Mouse (Mus musculus) myocyte (in vitro differentiated cells): ENCODE measurements around the gene E2f6. TPM values are rescaled to one million over a fixed set of nuclear protein-coding genes. Genes with fewer than 3 reads are reported as not detected.

Experiments
- H3K27me3 ChIP-seq: one replicate; pipeline ENCODE4 v1.6.1; 2011; ENCODE audit not compliant: control insufficient read depth, insufficient read depth, insufficient read length
- H3K36me3 ChIP-seq: one replicate; pipeline ENCODE4 v1.6.1; 2011; ENCODE audit not compliant: control insufficient read depth, insufficient read depth
- H3K4me2 ChIP-seq: one replicate; pipeline ENCODE4 v1.6.1; 2011; ENCODE audit warnings: low read depth, control low read depth
- H3K4me3 ChIP-seq: one replicate; pipeline ENCODE4 v1.5.1; 2011; ENCODE audit warnings: mild to moderate bottlenecking, control low read depth, moderate library complexity
- H3K79me2 ChIP-seq: one replicate; pipeline ENCODE4 v1.6.1; 2011; ENCODE audit not compliant: control insufficient read depth, insufficient read depth
- H3ac ChIP-seq: one replicate; pipeline ENCODE4 v1.6.1; 2011; ENCODE audit not compliant: control insufficient read depth, insufficient read length
- CEBPB ChIP-seq: IDR thresholded peaks from 2 replicates; pipeline ENCODE4 v1.6.1; 2011; ENCODE audit warnings: mild to moderate bottlenecking, moderate library complexity; ENCODE audit not compliant: poor library complexity, insufficient read depth, severe bottlenecking
- E2F4 ChIP-seq: IDR thresholded peaks from one replicate; pipeline ENCODE4 v1.6.1; 2011; ENCODE audit warnings: mild to moderate bottlenecking, control low read depth, moderate library complexity; ENCODE audit not compliant: insufficient read depth
- MAX ChIP-seq: IDR thresholded peaks from one replicate; pipeline ENCODE4 v1.6.1; 2011; ENCODE audit warnings: low read depth, mild to moderate bottlenecking, control low read depth
- MYOD1 ChIP-seq, 3 experiments: IDR thresholded peaks; one replicate each; pipeline ENCODE4 v1.6.1; 2011; ENCODE audit warnings: control low read depth in 2 of 3, low read depth in 2 of 3, mild to moderate bottlenecking in 2 of 3, moderate library complexity in 1 of 3; ENCODE audit not compliant: insufficient read length in 2 of 3, control insufficient read depth in 1 of 3
- MYOG ChIP-seq, 3 experiments: IDR thresholded peaks; one replicate each; pipeline ENCODE4 v1.6.1; 2011; ENCODE audit warnings: control low read depth in 2 of 3, low read depth in 2 of 3, mild to moderate bottlenecking in 2 of 3; ENCODE audit not compliant: insufficient read length in 2 of 3, control insufficient read depth in 1 of 3, insufficient read depth in 1 of 3
- POLR2A ChIP-seq: IDR thresholded peaks from one replicate; pipeline ENCODE4 v1.6.1; 2011; ENCODE audit warnings: low read depth, mild to moderate bottlenecking, control low read depth, moderate library complexity; ENCODE audit not compliant: insufficient read length
- POLR2AphosphoS2 ChIP-seq: IDR thresholded peaks from one replicate; pipeline ENCODE4 v1.6.1; 2011; ENCODE audit warnings: low read depth, control low read depth; ENCODE audit not compliant: insufficient read length
- REST ChIP-seq: IDR thresholded peaks from one replicate; pipeline ENCODE4 v1.6.1; 2011; ENCODE audit warnings: mild to moderate bottlenecking, control low read depth, moderate library complexity; ENCODE audit not compliant: insufficient read depth, insufficient read length
- SRF ChIP-seq: IDR thresholded peaks from one replicate; pipeline ENCODE4 v1.6.1; 2011; ENCODE audit warnings: low read depth; ENCODE audit not compliant: control insufficient read depth, insufficient read length
- TCF12 ChIP-seq: IDR thresholded peaks from one replicate; pipeline ENCODE4 v1.6.1; 2011; ENCODE audit warnings: mild to moderate bottlenecking, control low read depth; ENCODE audit not compliant: poor library complexity, insufficient read depth, severe bottlenecking
- TCF3 ChIP-seq: IDR thresholded peaks from one replicate; pipeline ENCODE4 v1.6.1; 2011; ENCODE audit warnings: low read depth, control low read depth; ENCODE audit not compliant: insufficient read length
- USF1 ChIP-seq: IDR thresholded peaks from one replicate; pipeline ENCODE4 v1.6.1; 2011; ENCODE audit warnings: low read depth, mild to moderate bottlenecking, control low read depth, moderate library complexity
- polyA plus RNA-seq: library from polyadenylated mRNA; unstranded; fragments of >200 nt; fragmentation: generic; extraction: Trizol; gene quantifications from one replicate; pipeline ENCODE4 v1.2.1, GENCODE M21; 2012; ENCODE audit warnings: missing spikeins

Gene E2f6
- polyA plus RNA-seq, 1 experiment: 16.2 TPM

DNA sequence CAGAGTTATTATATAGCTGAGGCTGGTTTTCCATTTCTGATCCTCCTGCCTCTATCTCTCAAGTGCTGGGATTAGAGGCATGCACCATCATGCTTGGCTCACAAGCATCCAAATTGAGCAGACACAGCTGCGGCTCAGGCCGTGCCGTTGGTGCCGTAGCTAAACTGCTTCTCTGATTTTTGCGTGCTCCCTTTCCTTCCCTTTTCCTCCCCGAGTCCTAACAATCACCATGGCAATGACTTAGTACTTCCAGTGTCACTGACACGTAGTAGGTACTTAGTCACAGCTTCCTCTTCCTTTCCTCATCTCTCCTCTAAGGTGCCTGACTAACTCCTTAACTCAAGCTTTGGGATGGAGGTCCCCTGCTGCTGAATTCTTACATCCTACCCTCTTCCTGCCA is 64.9 kb downstream of the E2f6 start:
- TF ChIP-seq MAX: no peak
- no peak for TF ChIP-seq MYOG (IDR thresholded peaks at IDR 0.05; ENCODE audit: control insufficient read depth in 1 of 3, insufficient read depth in 1 of 3, insufficient read length in 2 of 3, low read depth in 2 of 3)
- no peak for TF ChIP-seq USF1
- TF ChIP-seq POLR2AphosphoS2: no peak
- no peak for TF ChIP-seq REST
- no peak for TF ChIP-seq E2F4
- no peak for TF ChIP-seq TCF3
- no peak for TF ChIP-seq SRF
- no peak for TF ChIP-seq POLR2A
- TF ChIP-seq CEBPB: no peak
- no peak for TF ChIP-seq TCF12
- no peak for TF ChIP-seq MYOD1 (IDR thresholded peaks at IDR 0.05; ENCODE audit: control insufficient read depth in 1 of 3, insufficient read length in 2 of 3, low read depth in 2 of 3)
- Histone ChIP-seq H3K4me2 (no peak overlapping the region), H3K27me3 (no peaks in the 10 kb centered on the region), H3K4me3 (no peak overlapping the region), H3K36me3 (no peaks in the 10 kb centered on the region), H3K79me2 (no peaks in the 10 kb centered on the region), H3ac (no peak overlapping the region)

DNA sequence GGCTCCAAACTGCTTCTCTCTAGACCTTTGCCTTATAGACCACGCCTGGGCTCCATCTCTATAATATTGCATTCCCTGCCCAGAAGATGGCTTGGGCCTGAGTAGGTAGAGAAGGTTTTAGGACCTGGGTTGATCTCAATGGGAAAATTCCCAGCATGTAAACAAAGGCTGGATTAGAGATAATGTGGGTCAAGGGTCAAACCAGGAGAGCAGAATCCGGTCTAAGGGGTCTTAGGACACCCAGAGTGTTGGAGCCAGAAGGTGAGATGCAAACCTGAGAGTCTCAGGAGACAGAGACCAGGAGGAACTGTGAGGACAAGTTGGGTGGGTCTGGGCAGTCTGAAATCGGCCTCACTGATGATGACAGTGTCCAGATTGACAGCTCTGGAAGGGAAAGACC is 65.9 kb downstream of the E2f6 start:
- Histone ChIP-seq H3K36me3 (no peaks in the 10 kb centered on the region), H3K27me3 (no peaks in the 10 kb centered on the region), H3K79me2 (no peaks in the 10 kb centered on the region), H3K4me3 (no peak overlapping the region), H3K4me2 (no peak overlapping the region), H3ac (no peak overlapping the region)
- TF ChIP-seq USF1 (no peak), TCF12 (no peak), POLR2A (no peak), E2F4 (no peak), TCF3 (no peak), MAX (no peak)

DNA sequence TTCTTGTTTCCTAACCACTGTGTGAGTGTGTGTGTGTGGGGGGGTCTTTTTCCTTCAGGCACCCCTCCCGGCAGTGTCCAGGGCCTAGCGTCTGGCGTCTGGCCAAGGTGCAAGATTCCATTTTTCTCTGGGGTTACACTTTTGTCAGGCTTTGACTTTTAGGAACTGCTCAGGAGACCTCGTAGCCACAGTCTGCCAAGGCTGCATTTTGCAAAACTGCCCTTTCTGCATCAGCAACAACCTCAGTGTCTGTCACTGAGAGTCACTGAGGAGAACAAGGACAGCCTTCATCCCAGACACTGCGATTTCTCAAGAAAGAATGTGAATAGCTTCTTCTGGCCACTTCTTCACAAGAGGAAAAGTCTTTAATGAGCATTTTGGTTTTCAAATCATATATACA is 66.4 kb downstream of the E2f6 start:
- Histone ChIP-seq H3ac (no peak overlapping the region), H3K27me3 (no peaks in the 10 kb centered on the region), H3K4me2 (no peak overlapping the region), H3K36me3 (no peaks in the 10 kb centered on the region), H3K4me3 (no peak overlapping the region), H3K79me2 (no peaks in the 10 kb centered on the region)
- TF ChIP-seq POLR2AphosphoS2 (no peak), MYOG (IDR thresholded peaks at IDR 0.05; ENCODE audit: control insufficient read depth in 1 of 3, insufficient read depth in 1 of 3, insufficient read length in 2 of 3, low read depth in 2 of 3) (no peak), CEBPB (no peak), MYOD1 (IDR thresholded peaks at IDR 0.05; ENCODE audit: control insufficient read depth in 1 of 3, insufficient read length in 2 of 3, low read depth in 2 of 3) (no peak), TCF3 (no peak), USF1 (no peak), SRF (no peak)

- no peaks in the 10 kb centered on the region for H3K79me2 ChIP-seq
- no peaks in the 10 kb centered on the region for H3K36me3 ChIP-seq
- no peaks in the 10 kb centered on the region for H3K27me3 ChIP-seq
- TF ChIP-seq MYOD1 (IDR thresholded peaks at IDR 0.05; ENCODE audit: control insufficient read depth in 1 of 3, insufficient read length in 2 of 3, low read depth in 2 of 3) (no peak), MAX (no peak), USF1 (no peak), POLR2A (no peak), CEBPB (no peak), REST (no peak)
- no peak overlapping the region for H3K4me3 ChIP-seq
- no peak overlapping the region for H3K4me2 ChIP-seq
- no peak overlapping the region for H3ac ChIP-seq
Observed at GRCm38 (mm10) chr12:16877679-16878078, 66.9 kb downstream of the E2f6 start.

DNA sequence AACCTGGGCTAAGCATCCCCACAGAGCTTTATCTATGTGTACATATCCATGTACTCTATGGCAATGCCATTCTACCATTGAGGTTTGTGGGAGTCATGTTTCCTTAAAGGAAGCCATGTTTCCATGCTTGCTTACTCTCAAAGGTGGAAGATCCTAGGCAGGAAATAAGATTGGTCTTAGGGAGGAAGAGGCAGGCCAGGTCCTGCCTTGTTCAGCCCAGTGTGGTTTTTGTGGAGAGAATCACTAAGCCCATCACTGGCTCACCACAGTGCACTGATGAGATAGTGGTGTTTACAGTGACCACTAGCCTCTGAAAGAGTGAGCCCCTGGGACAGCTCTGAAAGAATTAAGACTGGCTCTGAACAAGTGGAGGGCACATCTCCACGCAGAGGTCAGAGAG is 68.6 kb downstream of the E2f6 start:
- Histone ChIP-seq H3K79me2 (no peaks in the 10 kb centered on the region), H3K36me3 (no peaks in the 10 kb centered on the region), H3K4me2 (no peak overlapping the region), H3ac (no peak overlapping the region), H3K4me3 (no peak overlapping the region), H3K27me3 (no peaks in the 10 kb centered on the region)
- TF ChIP-seq TCF12: no peak
- TF ChIP-seq MYOG (IDR thresholded peaks at IDR 0.05; ENCODE audit: control insufficient read depth in 1 of 3, insufficient read depth in 1 of 3, insufficient read length in 2 of 3, low read depth in 2 of 3): no peak
- TF ChIP-seq E2F4: no peak
- no peak for TF ChIP-seq CEBPB
- TF ChIP-seq POLR2A: no peak
- no peak for TF ChIP-seq POLR2AphosphoS2
- no peak for TF ChIP-seq MYOD1 (IDR thresholded peaks at IDR 0.05; ENCODE audit: control insufficient read depth in 1 of 3, insufficient read length in 2 of 3, low read depth in 2 of 3)
- no peak for TF ChIP-seq USF1
- no peak for TF ChIP-seq MAX
- TF ChIP-seq SRF: no peak
- no peak for TF ChIP-seq TCF3
- TF ChIP-seq REST: no peak
